Mouse (Mus musculus) neutrophil, adult 65 days (primary cell): ENCODE measurements around the gene Gpx2. TPM values are rescaled to one million over a fixed set of nuclear protein-coding genes. Genes with fewer than 3 reads are reported as not detected.

Experiments
- total RNA-seq: library from RNA; stranded (reverse); gene quantifications from 2 replicates; pipeline ENCODE4 v1.2.4, GENCODE M21; 2023

The Gpx2 gene
- not detected in 2 replicates for total RNA-seq

GRCm38 (mm10) chr12:76795350-76795749 is at the start of gene Gpx2:
Gene Gpx2, minus strand, starts transcription at chr12:76795554.

DNA sequence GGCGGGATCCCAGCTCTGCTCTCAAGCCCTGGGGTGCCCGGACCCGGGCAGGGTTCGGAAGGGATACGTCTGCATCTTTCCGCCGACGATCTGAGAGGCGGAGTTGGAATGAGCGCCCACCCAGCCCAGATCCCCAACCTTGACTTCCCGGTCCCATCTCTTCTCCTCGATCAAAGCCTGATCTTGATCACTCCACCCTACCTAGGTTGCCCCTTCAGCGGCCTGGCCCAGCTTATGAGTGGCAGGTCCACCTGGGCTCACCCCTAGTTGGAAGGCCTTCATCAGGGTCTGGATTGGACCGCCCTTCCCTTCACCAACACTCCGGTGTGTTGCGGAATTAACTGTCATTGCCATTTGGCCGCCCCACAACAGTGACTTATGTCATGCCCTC is 27.3 kb upstream of the Gpx2 start, which contains the start of gene Rab15:
Gene Rab15 (minus strand): TSS at position 258 of the 391 bp plus-strand sequence.

DNA sequence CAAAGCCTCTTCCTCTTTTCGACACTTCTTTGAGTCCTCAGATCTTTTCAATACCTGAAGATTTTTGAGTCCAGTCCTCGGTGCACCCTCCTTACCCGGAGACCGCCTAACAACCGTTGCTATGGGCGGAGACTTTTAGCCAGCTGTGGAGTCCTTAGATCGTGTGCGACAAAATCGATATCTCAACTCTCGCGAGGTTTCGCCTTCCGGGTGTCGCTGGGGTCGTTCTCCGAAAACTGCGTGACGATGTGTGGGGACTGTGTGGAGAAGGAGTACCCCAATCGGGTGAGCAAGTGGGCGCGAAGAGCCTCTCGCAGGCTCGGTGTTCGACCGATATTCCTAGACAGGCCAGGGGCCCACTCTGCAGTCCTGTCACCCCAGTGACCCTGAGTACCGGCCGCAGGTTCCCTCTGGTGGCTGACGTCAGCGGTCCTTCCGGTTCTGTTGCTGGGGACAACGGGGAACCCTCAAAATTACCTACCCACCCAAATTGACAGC is 30.0 kb downstream of the Gpx2 start, which contains the start of the genes Churc1 and Fntb:
Gene Churc1 (plus strand): TSS at position 185 of the 498 bp plus-strand sequence.
Gene Fntb (plus strand): TSS at position 236 of the 498 bp plus-strand sequence.

Other genes starting within 250 kb of the Gpx2 start
- 2.3 and 3.6 TPM in 2 replicates for gene Sptb, start 85.0 kb downstream of the Gpx2 start, total RNA-seq
- gene Churc1, start 30.0 kb downstream of the Gpx2 start, total RNA-seq = 15.5 and 17.1 TPM in 2 replicates
- gene Fntb, start 30.0 kb downstream of the Gpx2 start, total RNA-seq = 2.9 and 3.3 TPM in 2 replicates
- 0.60 TPM in 1 of 2 replicates, not detected in the other for gene Rab15, start 27.4 kb upstream of the Gpx2 start, total RNA-seq
- gene Max, start 166.6 kb upstream of the Gpx2 start, total RNA-seq = 487 and 559 TPM in 2 replicates